Mouse (Mus musculus): ENCODE measurements at regions not wholly inside any gene's neighbourhood (a gene's known extent, or its start where the extent isn't known, plus 50 kb on each side); places are given as distances from the start of the nearest gene placed in this dataset.

- no peak for DNase-seq (ENCODE audit: low spot score in 2 of 2)
Observed at GRCm38 (mm10) chr6:93623541-93623940, 660.2 kb downstream of the Magi1 start.

GRCm38 (mm10) chr6:93616926-93617325 is 666.8 kb downstream of the Magi1 start:
- DNase-seq (ENCODE audit: low spot score in 2 of 2), result no peak

- DNase-seq (ENCODE audit: low spot score in 2 of 2), result no peak
Observed at GRCm38 (mm10) chr6:93600376-93600775, 657.1 kb upstream of the Adamts9 start.

GRCm38 (mm10) chr6:93599371-93599770 is 656.1 kb upstream of the Adamts9 start:
- DNase-seq (ENCODE audit: low spot score in 2 of 2), result no peak

- DNase-seq (ENCODE audit: low spot score in 2 of 2), result no peak
Observed at GRCm38 (mm10) chr6:93589935-93590334, 646.6 kb upstream of the Adamts9 start.

GRCm38 (mm10) chr6:93586871-93587270 is 643.6 kb upstream of the Adamts9 start:
- no peak for DNase-seq (ENCODE audit: low spot score in 2 of 2)

GRCm38 (mm10) chr6:93581141-93581540 is 637.8 kb upstream of the Adamts9 start:
- DNase-seq (ENCODE audit: low spot score in 2 of 2), result no peak

GRCm38 (mm10) chr6:93580716-93581115 is 637.4 kb upstream of the Adamts9 start:
- no peak for DNase-seq (ENCODE audit: low spot score in 2 of 2)

GRCm38 (mm10) chr6:93575249-93575648 is 632.0 kb upstream of the Adamts9 start:
- no peak for DNase-seq (ENCODE audit: low spot score in 2 of 2)

- DNase-seq (ENCODE audit: low spot score in 2 of 2), result peak; percentile 7 to 80
Observed at GRCm38 (mm10) chr6:93573679-93574635, 630.7 kb upstream of the Adamts9 start.

GRCm38 (mm10) chr6:93569866-93570265 is 626.6 kb upstream of the Adamts9 start:
- no peak for DNase-seq (ENCODE audit: low spot score in 2 of 2)

GRCm38 (mm10) chr6:93569211-93569610 is 625.9 kb upstream of the Adamts9 start:
- no peak for DNase-seq (ENCODE audit: low spot score in 2 of 2)

GRCm38 (mm10) chr6:93566661-93567060 is 623.4 kb upstream of the Adamts9 start:
- DNase-seq (ENCODE audit: low spot score in 2 of 2), result no peak

GRCm38 (mm10) chr6:93548311-93548710 is 605.0 kb upstream of the Adamts9 start:
- DNase-seq (ENCODE audit: low spot score in 2 of 2), result no peak

- DNase-seq (ENCODE audit: low spot score in 2 of 2), result no peak
Observed at GRCm38 (mm10) chr6:93544246-93544645, 601.0 kb upstream of the Adamts9 start.

- DNase-seq (ENCODE audit: low spot score in 2 of 2), result no peak
Observed at GRCm38 (mm10) chr6:93543354-93544129, 600.2 kb upstream of the Adamts9 start.

- DNase-seq (ENCODE audit: low spot score in 2 of 2), result no peak
Observed at GRCm38 (mm10) chr6:93539583-93539982, 596.3 kb upstream of the Adamts9 start.

GRCm38 (mm10) chr6:93539171-93539570 is 595.9 kb upstream of the Adamts9 start:
- no peak for DNase-seq (ENCODE audit: low spot score in 2 of 2)

GRCm38 (mm10) chr6:93537971-93538370 is 594.7 kb upstream of the Adamts9 start:
- DNase-seq (ENCODE audit: low spot score in 2 of 2), result no peak

- no peak for DNase-seq (ENCODE audit: low spot score in 2 of 2)
Observed at GRCm38 (mm10) chr6:93537126-93537525, 593.8 kb upstream of the Adamts9 start.

GRCm38 (mm10) chr6:93513818-93514217 is 570.5 kb upstream of the Adamts9 start:
- no peak for DNase-seq (ENCODE audit: low spot score in 2 of 2)

GRCm38 (mm10) chr6:93509857-93510256 is 566.6 kb upstream of the Adamts9 start:
- DNase-seq (ENCODE audit: low spot score in 2 of 2), result no peak
